Mouse (Mus musculus) liver, embryonic 11.5 days (tissue): Measurements from ENCODE around the gene Hnrnpa3. TPM values are rescaled to one million over a fixed set of nuclear protein-coding genes. Genes with fewer than 3 reads are reported as not detected.
"Not testable (repeated sequence)": the region's sequence is repeated elsewhere in the genome, so short reads cannot be mapped to it uniquely, and the experiment has no call there.

Experiments
- ATAC-seq: fragments of 200-750 bp; cut with Nextera tagmentation; replicated peaks from 2 replicates; pipeline ENCODE4 v1.8.0; 2017; ENCODE audit warnings: moderate number of reproducible peaks, mild to moderate bottlenecking, moderate TSS enrichment, moderate library complexity; ENCODE audit not compliant: low FRiP score
- DNase-seq: peaks from one replicate; pipeline ENCODE4 v3.0.0-alpha.2; 2017; ENCODE audit warnings: low spot score
- H3K27ac ChIP-seq: fragments of 300-500 bp; sonication (generic); 2 replicates; pipeline ENCODE4 v1.5.1; 2014; ENCODE audit warnings: mild to moderate bottlenecking, low read depth, low read length, control low read depth
- H3K27me3 ChIP-seq: fragments of 300-500 bp; sonication (generic); replicated peaks from 2 replicates; pipeline ENCODE4 v1.6.1; 2014; ENCODE audit warnings: low read length, mixed read lengths; ENCODE audit not compliant: control insufficient read depth, insufficient read depth
- H3K36me3 ChIP-seq: fragments of 300-500 bp; sonication (generic); 2 replicates; pipeline ENCODE4 v1.6.1; 2014; ENCODE audit warnings: mild to moderate bottlenecking, low read length, moderate library complexity, mixed read lengths; ENCODE audit not compliant: control insufficient read depth, insufficient read depth
- H3K4me1 ChIP-seq: fragments of 300-500 bp; sonication (generic); replicated peaks from 2 replicates; pipeline ENCODE4 v1.6.1; 2014; ENCODE audit warnings: low read length, mixed read lengths; ENCODE audit not compliant: control insufficient read depth, insufficient read depth
- H3K4me2 ChIP-seq: fragments of 300-500 bp; sonication (generic); 2 replicates; pipeline ENCODE4 v1.6.1; 2014; ENCODE audit warnings: mild to moderate bottlenecking, control low read depth, moderate library complexity
- H3K4me3 ChIP-seq: fragments of 300-500 bp; sonication (generic); 2 replicates; pipeline ENCODE4 v1.5.1; 2014; ENCODE audit warnings: low read depth, low read length, control low read depth
- H3K9ac ChIP-seq: fragments of 300-500 bp; sonication (generic); 2 replicates; pipeline ENCODE4 v1.6.1; 2014; ENCODE audit warnings: low read depth, low read length, control low read depth
- H3K9me3 ChIP-seq: fragments of 300-500 bp; sonication (generic); 2 replicates; pipeline ENCODE4 v1.6.1; 2016; ENCODE audit warnings: low read length, inconsistent platforms, mixed read lengths; ENCODE audit not compliant: control insufficient read depth
- WGBS: fragments of 180-500 bp; shearing (Covaris S2); extraction: QIAGEN DNeasy Blood & Tissue Kit; methylation state at CpG from one replicate; pipeline ENCODE4 v1.1.7; 2014; 5-methylcytosine and 5-hydroxymethylcytosine counted together
- polyA plus RNA-seq: library from polyadenylated mRNA; unstranded; fragments of >200 nt; fragmentation: Nextera tagmentation; extraction: Ambion mirVana; gene quantifications from 2 replicates; pipeline ENCODE4 v1.2.1, GENCODE M21; 2014

Gene Hnrnpa3
- polyA plus RNA-seq, 1 experiment from 2014 or later = 234 TPM

GRCm38 (mm10) chr2:75633381-75633780 lies 25.7 kb upstream of the Hnrnpa3 start:
- Histone ChIP-seq H3K36me3 (no peaks in the 10 kb centered on the region), H3K4me2 (no peak overlapping the region), H3K4me3 (no peak overlapping the region), H3K4me1 (no peaks in the 10 kb centered on the region), H3K27ac (no peak overlapping the region), H3K27me3 (no peaks in the 10 kb centered on the region), H3K9me3 (no peaks in the 10 kb centered on the region), H3K9ac (no peak overlapping the region)
- DNase-seq = no peak
- WGBS = 69% methylated on average over 6 of the region's 6 CpGs
- no peak for ATAC-seq

GRCm38 (mm10) chr2:75633784-75634183 lies 25.3 kb upstream of the Hnrnpa3 start:
- Histone ChIP-seq H3K9ac (no peak overlapping the region), H3K4me3 (no peak overlapping the region), H3K36me3 (no peaks in the 10 kb centered on the region), H3K4me2 (no peak overlapping the region), H3K9me3 (no peaks in the 10 kb centered on the region), H3K4me1 (no peaks in the 10 kb centered on the region), H3K27ac (no peak overlapping the region), H3K27me3 (no peaks in the 10 kb centered on the region)
- ATAC-seq (0 out of 2 replicates have a peak, but pooled peaks have one; percentile 26), DNase-seq (no peak)
- 75% methylated on average over 5 of the region's 5 CpGs for WGBS

GRCm38 (mm10) chr2:75634431-75634830 lies 24.6 kb upstream of the Hnrnpa3 start:
- H3K4me2 ChIP-seq, H3K4me3 ChIP-seq, H3K36me3 ChIP-seq, H3K9me3 ChIP-seq, H3K27me3 ChIP-seq, DNase-seq, H3K9ac ChIP-seq, ATAC-seq, H3K4me1 ChIP-seq, H3K27ac ChIP-seq: not testable (repeated sequence)
- 88% methylated on average over 14 of the region's 14 CpGs for WGBS

GRCm38 (mm10) chr2:75636261-75637054 lies 22.6 kb upstream of the Hnrnpa3 start:
- H3K4me2 ChIP-seq = no peak overlapping the region
- ATAC-seq (no peak), DNase-seq (no peak)
- H3K4me3 ChIP-seq = no peak overlapping the region
- no peaks in the 10 kb centered on the region for H3K36me3 ChIP-seq
- H3K27ac ChIP-seq = no peak overlapping the region
- no peak overlapping the region for H3K9ac ChIP-seq
- H3K4me1 ChIP-seq = no peaks in the 10 kb centered on the region
- WGBS = 64% methylated on average over 6 of the region's 6 CpGs
- H3K9me3 ChIP-seq = no peaks in the 10 kb centered on the region
- H3K27me3 ChIP-seq = no peaks in the 10 kb centered on the region

GRCm38 (mm10) chr2:75637055-75637304 lies 22.1 kb upstream of the Hnrnpa3 start:
- WGBS = 91% methylated on average over 2 of the region's 2 CpGs
- not testable (repeated sequence) for H3K27ac ChIP-seq, H3K9me3 ChIP-seq, H3K9ac ChIP-seq, H3K4me3 ChIP-seq, H3K27me3 ChIP-seq, ATAC-seq, H3K4me1 ChIP-seq, H3K36me3 ChIP-seq, H3K4me2 ChIP-seq, DNase-seq

- no peak for DNase-seq
- Histone ChIP-seq H3K36me3 (no peaks in the 10 kb centered on the region), H3K9me3 (no peaks in the 10 kb centered on the region), H3K9ac (no peak overlapping the region), H3K27ac (no peak overlapping the region), H3K4me3 (no peak overlapping the region), H3K27me3 (no peaks in the 10 kb centered on the region), H3K4me2 (no peak overlapping the region), H3K4me1 (no peaks in the 10 kb centered on the region)
- ATAC-seq = no peak
These were observed 21.7 kb upstream of the Hnrnpa3 start for GRCm38 (mm10) chr2:75637361-75637760.

- 84% methylated on average over 6 of the region's 6 CpGs for WGBS
- H3K4me3 ChIP-seq, H3K4me2 ChIP-seq, H3K27ac ChIP-seq, DNase-seq, H3K9ac ChIP-seq, ATAC-seq, H3K9me3 ChIP-seq, H3K4me1 ChIP-seq, H3K36me3 ChIP-seq, H3K27me3 ChIP-seq: not testable (repeated sequence)
These were observed 21.2 kb upstream of the Hnrnpa3 start for GRCm38 (mm10) chr2:75637822-75638221.

- H3K27me3 ChIP-seq, DNase-seq, H3K4me1 ChIP-seq, H3K4me3 ChIP-seq, H3K9ac ChIP-seq, H3K27ac ChIP-seq, H3K36me3 ChIP-seq, ATAC-seq, H3K9me3 ChIP-seq: not testable (repeated sequence)
- H3K4me2 ChIP-seq = 0 out of 2 replicates have a peak overlapping the region, but pooled peaks have one; percentile 29
- WGBS = 39% methylated on average over 11 of the region's 12 CpGs
These were observed 19.5 kb upstream of the Hnrnpa3 start for GRCm38 (mm10) chr2:75639535-75639934.

- not testable (repeated sequence) for H3K27me3 ChIP-seq, H3K9me3 ChIP-seq
These were observed 16.7 kb upstream of the Hnrnpa3 start for GRCm38 (mm10) chr2:75642312-75642711.

More at GRCm38 (mm10) chr2:75642312-75642711, 16.7 kb upstream of the Hnrnpa3 start:
- H3K4me1 ChIP-seq, H3K4me2 ChIP-seq, ATAC-seq, H3K27ac ChIP-seq, H3K9ac ChIP-seq, DNase-seq, H3K36me3 ChIP-seq, H3K4me3 ChIP-seq: not testable (repeated sequence)
- WGBS = 43% methylated on average over 4 of the region's 4 CpGs
